Mouse (Mus musculus): ENCODE measurements around the gene Ntrk2.

Ntrk2 gene

GRCm38 (mm10) chr13:59107791-59108190 lies 301.4 kb downstream of the Ntrk2 start:
- DNase-seq (ENCODE audit: low read depth, low spot score): peak; percentile 53

- no peak for DNase-seq (ENCODE audit: low read depth, low spot score)
Measured at GRCm38 (mm10) chr13:59110107-59110506, 303.7 kb downstream of the Ntrk2 start.

- DNase-seq (ENCODE audit: low read depth, low spot score): peak; percentile 32
Measured at GRCm38 (mm10) chr13:59114684-59115083, 308.3 kb downstream of the Ntrk2 start.

GRCm38 (mm10) chr13:59115551-59115950 lies 309.2 kb downstream of the Ntrk2 start:
- no peak for DNase-seq (ENCODE audit: low read depth, low spot score)

- no peak for DNase-seq (ENCODE audit: low read depth, low spot score)
Measured at GRCm38 (mm10) chr13:59117233-59117632, 310.9 kb downstream of the Ntrk2 start.

GRCm38 (mm10) chr13:59119596-59120394 lies 313.4 kb downstream of the Ntrk2 start:
- DNase-seq (ENCODE audit: low read depth, low spot score): no peak

GRCm38 (mm10) chr13:59143141-59143744 lies 336.9 kb downstream of the Ntrk2 start:
- no peak for DNase-seq (ENCODE audit: low read depth, low spot score)

- DNase-seq (ENCODE audit: low read depth, low spot score): no peak
Measured at GRCm38 (mm10) chr13:59144321-59144856, 338.0 kb downstream of the Ntrk2 start.

GRCm38 (mm10) chr13:59145677-59146555 lies 339.5 kb downstream of the Ntrk2 start:
- peak; percentile 59 for DNase-seq (ENCODE audit: low read depth, low spot score)

GRCm38 (mm10) chr13:59146616-59147015 lies 340.2 kb downstream of the Ntrk2 start:
- no peak for DNase-seq (ENCODE audit: low read depth, low spot score)

- DNase-seq (ENCODE audit: low read depth, low spot score): no peak
Measured at GRCm38 (mm10) chr13:59147976-59148375, 341.6 kb downstream of the Ntrk2 start.

GRCm38 (mm10) chr13:59148793-59149192 lies 342.4 kb downstream of the Ntrk2 start:
- DNase-seq (ENCODE audit: low read depth, low spot score): no peak

GRCm38 (mm10) chr13:59164015-59164414 lies 357.6 kb downstream of the Ntrk2 start:
- no peak for DNase-seq (ENCODE audit: low read depth, low spot score)

GRCm38 (mm10) chr13:59173840-59174239 lies 367.5 kb downstream of the Ntrk2 start:
- no peak for DNase-seq (ENCODE audit: low read depth, low spot score)

- DNase-seq (ENCODE audit: low read depth, low spot score): no peak
Measured at GRCm38 (mm10) chr13:59176021-59176420, 369.7 kb downstream of the Ntrk2 start.

GRCm38 (mm10) chr13:59176485-59176884 lies 370.1 kb downstream of the Ntrk2 start:
- DNase-seq (ENCODE audit: low read depth, low spot score): no peak

- DNase-seq (ENCODE audit: low read depth, low spot score): no peak
Measured at GRCm38 (mm10) chr13:59177003-59177402, 370.6 kb downstream of the Ntrk2 start.

- DNase-seq (ENCODE audit: low read depth, low spot score): no peak
Measured at GRCm38 (mm10) chr13:59179986-59180385, 373.6 kb downstream of the Ntrk2 start.

GRCm38 (mm10) chr13:59180781-59181180 lies 374.4 kb downstream of the Ntrk2 start:
- DNase-seq (ENCODE audit: low read depth, low spot score): no peak

- DNase-seq (ENCODE audit: low read depth, low spot score): peak; percentile 6
Measured at GRCm38 (mm10) chr13:59181188-59181947, 375.0 kb downstream of the Ntrk2 start.

- DNase-seq (ENCODE audit: low read depth, low spot score): peak; percentile 16
Measured at GRCm38 (mm10) chr13:59182630-59183029, 376.3 kb downstream of the Ntrk2 start.
